Mouse (Mus musculus) hindbrain, postnatal 0 days (tissue): Measurements from ENCODE around the gene 4930449I24Rik. TPM values are rescaled to one million over a fixed set of nuclear protein-coding genes. Genes with fewer than 3 reads are reported as not detected.
A peak's percentile ranks its signal among the peaks of the same experiment; 100 is the strongest.
"Not testable (repeated sequence)": the region's sequence is repeated elsewhere in the genome, so short reads cannot be mapped to it uniquely, and the experiment has no call there.

ENCODE experiments used
- ATAC-seq: fragments of 200-750 bp; cut with Nextera tagmentation; 2 replicates; pipeline ENCODE4 v1.8.0; 2017; ENCODE audit warnings: mild to moderate bottlenecking, moderate TSS enrichment, moderate library complexity
- DNase-seq: peaks from one replicate; pipeline ENCODE4 v3.0.0-alpha.2; 2015; ENCODE audit warnings: low spot score
- H3K27ac ChIP-seq: fragments of 300-500 bp; sonication (generic); 2 replicates; pipeline ENCODE4 v1.5.1; 2014; ENCODE audit warnings: mild to moderate bottlenecking
- H3K27me3 ChIP-seq: fragments of 300-500 bp; sonication (generic); 2 replicates; pipeline ENCODE4 v1.6.1; 2014; ENCODE audit warnings: low read length, mixed read lengths; ENCODE audit not compliant: insufficient read depth
- H3K36me3 ChIP-seq: fragments of 300-500 bp; sonication (generic); 2 replicates; pipeline ENCODE4 v1.6.1; 2014; ENCODE audit warnings: low read length, mixed read lengths; ENCODE audit not compliant: insufficient read depth
- H3K4me1 ChIP-seq: fragments of 300-500 bp; sonication (generic); 2 replicates; pipeline ENCODE4 v1.6.1; 2014; ENCODE audit warnings: antibody characterized with exemption, low read length, mixed read lengths; ENCODE audit not compliant: insufficient read depth
- H3K4me2 ChIP-seq: fragments of 300-500 bp; sonication (generic); 2 replicates; pipeline ENCODE4 v1.6.1; 2014; ENCODE audit warnings: low read depth, mild to moderate bottlenecking, low read length, moderate library complexity, mixed read lengths
- H3K4me3 ChIP-seq: fragments of 300-500 bp; sonication (generic); 2 replicates; pipeline ENCODE4 v1.5.1; 2014; ENCODE audit warnings: low read length
- H3K9ac ChIP-seq: fragments of 300-500 bp; sonication (generic); replicated peaks from 2 replicates; pipeline ENCODE4 v1.6.1; 2014; ENCODE audit warnings: mild to moderate bottlenecking, low read length, moderate library complexity, mixed read lengths
- H3K9me3 ChIP-seq: fragments of 300-500 bp; sonication (generic); 2 replicates; pipeline ENCODE4 v1.6.1; 2016; ENCODE audit warnings: low read length, mixed read lengths
- CTCF ChIP-seq: IDR thresholded peaks from 2 replicates; pipeline ENCODE4 v1.5.1; 2016; ENCODE audit warnings: antibody characterized with exemption, control low read depth, low read depth
- WGBS: fragments of 180-500 bp; shearing (Covaris S2); extraction: QIAGEN DNeasy Blood & Tissue Kit; methylation state at CpG from one replicate; pipeline ENCODE4 v1.1.7; 2014; 5-methylcytosine and 5-hydroxymethylcytosine counted together
- polyA plus RNA-seq: library from polyadenylated mRNA; unstranded; fragments of >200 nt; fragmentation: Nextera tagmentation; extraction: Ambion mirVana; gene quantifications from 2 replicates; pipeline ENCODE4 v1.2.1, GENCODE M21; 2015
- total RNA-seq: library from RNA; depleted of rRNA; stranded (reverse); fragments of >200 nt; gene quantifications from 2 replicates; pipeline ENCODE4 v1.2.3, GENCODE M21; 2014; rRNA removed

The 4930449I24Rik gene
- not detected in 2 replicates for total RNA-seq
- polyA plus RNA-seq, result not detected in 2 replicates

GRCm38 (mm10) chr5:146502099-146502498 lies at the start of gene 4930449I24Rik:
Gene 4930449I24Rik, plus strand, starts transcription at chr5:146502399.
- not testable (repeated sequence) for ATAC-seq, H3K36me3 ChIP-seq, DNase-seq, H3K27me3 ChIP-seq, H3K9ac ChIP-seq, H3K4me2 ChIP-seq, H3K27ac ChIP-seq, H3K4me1 ChIP-seq, H3K4me3 ChIP-seq, H3K9me3 ChIP-seq
- WGBS, result no CpG with 5 or more reads among the region's 5 CpGs

DNA sequence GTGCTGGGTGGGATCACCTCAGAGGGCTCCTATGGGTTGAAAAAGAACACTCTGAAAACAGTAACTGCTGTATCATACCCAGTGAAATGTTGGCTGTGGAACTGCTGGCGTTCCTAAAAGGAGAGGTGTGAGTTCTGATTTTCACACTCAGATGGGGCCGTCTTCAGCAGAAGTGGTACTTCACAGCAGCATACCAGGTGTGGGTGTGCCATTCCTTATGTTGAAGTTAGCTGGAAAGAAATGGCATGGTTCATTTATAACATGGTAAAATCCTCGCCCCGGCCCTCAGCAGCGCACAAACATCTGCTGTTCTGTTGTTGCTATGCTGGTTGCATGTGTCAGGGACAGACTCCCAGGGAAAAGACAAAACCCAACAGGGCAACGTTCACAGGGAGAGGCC lies 48.6 kb upstream of the 4930449I24Rik start:
- no peak overlapping the region for H3K27ac ChIP-seq
- H3K9me3 ChIP-seq, result no peaks in the 10 kb centered on the region
- TF ChIP-seq CTCF, result no peak
- 84% methylated on average over 6 of the region's 6 CpGs for WGBS
- peaks cover 10% of the 10 kb centered on the region for H3K36me3 ChIP-seq
- no peak for DNase-seq
- no peaks in the 10 kb centered on the region for H3K27me3 ChIP-seq
- no peaks in the 10 kb centered on the region for H3K4me1 ChIP-seq
- H3K9ac ChIP-seq, result no peak overlapping the region
- H3K4me3 ChIP-seq, result no peak overlapping the region
- H3K4me2 ChIP-seq, result no peak overlapping the region
- ATAC-seq, result no peak

DNA sequence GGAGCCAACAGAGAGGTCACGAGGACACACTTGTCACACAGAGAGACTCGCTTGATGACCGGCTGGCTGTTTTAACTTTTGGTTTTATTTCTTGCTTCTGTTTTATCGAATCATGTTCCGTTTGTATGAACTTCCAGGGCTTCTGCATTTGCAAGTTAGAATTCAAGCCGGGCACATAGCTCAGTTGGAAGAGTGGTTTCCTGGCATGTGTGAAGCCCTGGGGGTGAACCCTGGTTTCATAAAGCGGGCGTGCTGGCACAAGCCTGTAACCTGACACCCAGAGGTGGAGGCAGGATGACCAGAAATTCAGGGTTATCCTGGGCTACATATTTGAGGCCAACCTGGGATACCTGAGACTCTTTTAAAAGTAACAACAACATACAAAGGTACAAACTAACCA lies 40.6 kb upstream of the 4930449I24Rik start:
- no peaks in the 10 kb centered on the region for H3K9me3 ChIP-seq
- TF ChIP-seq CTCF, result no peak
- no peaks in the 10 kb centered on the region for H3K27me3 ChIP-seq
- no peak overlapping the region for H3K4me3 ChIP-seq
- WGBS, result 78% methylated on average over 8 of the region's 8 CpGs
- DNase-seq (no peak), ATAC-seq (no peak)
- no peaks in the 10 kb centered on the region for H3K4me1 ChIP-seq
- no peak overlapping the region for H3K4me2 ChIP-seq
- H3K36me3 ChIP-seq, result peaks cover 16% of the 10 kb centered on the region
- H3K9ac ChIP-seq, result no peak overlapping the region
- no peak overlapping the region for H3K27ac ChIP-seq

DNA sequence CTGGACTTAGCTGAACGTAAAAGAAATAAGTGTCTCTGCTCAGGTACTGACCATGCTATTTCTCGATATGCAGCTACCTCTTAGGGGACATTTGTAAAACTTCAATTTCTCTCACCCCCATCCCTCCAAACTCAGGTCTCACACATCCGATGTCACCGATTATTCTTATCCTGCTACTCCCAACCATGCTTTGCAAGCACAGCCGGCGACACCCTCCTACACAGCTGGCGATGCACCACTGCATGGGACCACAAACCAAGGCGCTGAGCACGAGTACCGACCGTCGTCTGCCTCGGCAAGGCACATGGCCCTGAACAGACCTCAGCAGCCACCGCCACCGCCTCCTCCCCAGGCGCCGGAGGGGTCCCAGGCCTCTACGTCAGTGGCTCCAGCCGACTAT lies 35.5 kb upstream of the 4930449I24Rik start:
- DNase-seq (no peak), ATAC-seq (no peak)
- no peak overlapping the region for H3K27ac ChIP-seq
- no peak for TF ChIP-seq CTCF
- H3K4me1 ChIP-seq, result no peaks in the 10 kb centered on the region
- no peaks in the 10 kb centered on the region for H3K9me3 ChIP-seq
- peaks cover 29% of the 10 kb centered on the region; the same call in 1 of the 2 replicates for H3K36me3 ChIP-seq
- H3K4me3 ChIP-seq, result no peak overlapping the region
- WGBS, result 93% methylated on average over 19 of the region's 19 CpGs
- H3K4me2 ChIP-seq, result no peak overlapping the region
- H3K9ac ChIP-seq, result no peak overlapping the region
- H3K27me3 ChIP-seq, result no peaks in the 10 kb centered on the region

GRCm38 (mm10) chr5:146468311-146468710 lies 33.9 kb upstream of the 4930449I24Rik start:
- Histone ChIP-seq H3K4me1 (no peaks in the 10 kb centered on the region), H3K27me3 (no peaks in the 10 kb centered on the region), H3K9me3 (no peaks in the 10 kb centered on the region), H3K9ac (no peak overlapping the region), H3K27ac (no peak overlapping the region), H3K36me3 (peaks cover 21% of the 10 kb centered on the region; the same call in 1 of the 2 replicates), H3K4me3 (no peak overlapping the region), H3K4me2 (no peak overlapping the region)
- ATAC-seq (peak; percentile 69), DNase-seq (peak; percentile 22)
- 67% methylated on average over 9 of the region's 9 CpGs for WGBS
- no peak for TF ChIP-seq CTCF

- DNase-seq, result no peak
These were observed 31.4 kb upstream of the 4930449I24Rik start for GRCm38 (mm10) chr5:146470821-146471220.

DNA sequence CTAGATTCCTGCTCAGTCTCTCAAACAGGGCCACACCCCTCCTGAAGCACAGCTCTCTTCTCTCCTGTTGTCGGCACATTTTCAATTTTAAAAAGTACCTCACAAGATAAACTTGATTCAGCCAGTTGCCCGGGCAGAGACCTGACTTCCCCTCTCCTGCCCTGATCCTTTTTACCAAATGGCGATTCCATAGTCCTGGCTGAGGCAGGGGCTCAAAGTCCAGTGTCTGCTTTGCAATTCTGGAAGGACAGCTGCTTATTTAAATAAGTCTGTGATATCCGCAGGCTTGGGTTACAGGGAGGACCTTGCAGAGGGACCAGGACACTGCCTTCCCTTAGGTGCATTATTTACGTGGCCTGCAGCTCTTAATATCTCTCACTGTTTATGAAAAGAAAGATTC lies 30.9 kb upstream of the 4930449I24Rik start:
- H3K36me3 ChIP-seq, result peaks cover 21% of the 10 kb centered on the region; the same call in 1 of the 2 replicates
- H3K4me2 ChIP-seq, result no peak overlapping the region
- no peaks in the 10 kb centered on the region for H3K27me3 ChIP-seq
- DNase-seq (no peak), ATAC-seq (no peak)
- H3K4me3 ChIP-seq, result no peak overlapping the region
- no peak for TF ChIP-seq CTCF
- H3K9me3 ChIP-seq, result no peaks in the 10 kb centered on the region
- WGBS, result 90% methylated on average over 5 of the region's 5 CpGs
- no peak overlapping the region for H3K27ac ChIP-seq
- no peak overlapping the region for H3K9ac ChIP-seq
- H3K4me1 ChIP-seq, result no peaks in the 10 kb centered on the region

More at GRCm38 (mm10) chr5:146470821-146471220, 31.4 kb upstream of the 4930449I24Rik start:
- Histone ChIP-seq H3K36me3 (peaks cover 21% of the 10 kb centered on the region; the same call in 1 of the 2 replicates), H3K27me3 (no peaks in the 10 kb centered on the region), H3K4me3 (no peak overlapping the region), H3K4me2 (no peak overlapping the region), H3K27ac (no peak overlapping the region), H3K9ac (no peak overlapping the region), H3K4me1 (no peaks in the 10 kb centered on the region), H3K9me3 (no peaks in the 10 kb centered on the region)
- ATAC-seq, result no peak
- TF ChIP-seq CTCF, result no peak
- 88% methylated on average over 9 of the region's 9 CpGs for WGBS
